Mouse (Mus musculus): ENCODE results near the gene Bbx.

Bbx gene

GRCm38 (mm10) chr16:50235231-50235630 is 197.0 kb downstream of the Bbx start:
- DNase-seq (ENCODE audit: low read depth, low spot score) = no peak

GRCm38 (mm10) chr16:50230624-50231023 is 201.6 kb downstream of the Bbx start:
- DNase-seq (ENCODE audit: low read depth, low spot score) = no peak

GRCm38 (mm10) chr16:50228833-50229232 is 203.4 kb downstream of the Bbx start:
- DNase-seq (ENCODE audit: low read depth, low spot score) = no peak

- DNase-seq (ENCODE audit: low read depth, low spot score) = no peak
Measured at GRCm38 (mm10) chr16:50226274-50226673, 205.9 kb downstream of the Bbx start.

GRCm38 (mm10) chr16:50224946-50225345 is 207.2 kb downstream of the Bbx start:
- DNase-seq (ENCODE audit: low read depth, low spot score) = no peak

- DNase-seq (ENCODE audit: low read depth, low spot score) = no peak
Measured at GRCm38 (mm10) chr16:50220734-50221501, 211.3 kb downstream of the Bbx start.

- no peak for DNase-seq (ENCODE audit: low read depth, low spot score)
Measured at GRCm38 (mm10) chr16:50217084-50217483, 215.1 kb downstream of the Bbx start.

GRCm38 (mm10) chr16:50211727-50212126 is 220.5 kb downstream of the Bbx start:
- no peak for DNase-seq (ENCODE audit: low read depth, low spot score)

GRCm38 (mm10) chr16:50211231-50211630 is 221.0 kb downstream of the Bbx start:
- DNase-seq (ENCODE audit: low read depth, low spot score) = no peak

GRCm38 (mm10) chr16:50210742-50211141 is 221.4 kb downstream of the Bbx start:
- no peak for DNase-seq (ENCODE audit: low read depth, low spot score)

- DNase-seq (ENCODE audit: low read depth, low spot score) = no peak
Measured at GRCm38 (mm10) chr16:50204944-50205343, 227.2 kb downstream of the Bbx start.

GRCm38 (mm10) chr16:50201546-50202151 is 230.5 kb downstream of the Bbx start:
- no peak for DNase-seq (ENCODE audit: low read depth, low spot score)

- DNase-seq (ENCODE audit: low read depth, low spot score) = no peak
Measured at GRCm38 (mm10) chr16:50200214-50200613, 232.0 kb downstream of the Bbx start.

GRCm38 (mm10) chr16:50196118-50196517 is 236.1 kb downstream of the Bbx start:
- peak; percentile 34 for DNase-seq (ENCODE audit: low read depth, low spot score)

- DNase-seq (ENCODE audit: low read depth, low spot score) = no peak
Measured at GRCm38 (mm10) chr16:50192626-50193025, 239.6 kb downstream of the Bbx start.

GRCm38 (mm10) chr16:50189108-50189507 is 243.1 kb downstream of the Bbx start:
- DNase-seq (ENCODE audit: low read depth, low spot score) = no peak

- DNase-seq (ENCODE audit: low read depth, low spot score) = no peak
Measured at GRCm38 (mm10) chr16:50186604-50187003, 245.6 kb downstream of the Bbx start.

GRCm38 (mm10) chr16:50185041-50185440 is 247.1 kb downstream of the Bbx start:
- no peak for DNase-seq (ENCODE audit: low read depth, low spot score)

GRCm38 (mm10) chr16:50182988-50183387 is 249.2 kb downstream of the Bbx start:
- no peak for DNase-seq (ENCODE audit: low read depth, low spot score)

GRCm38 (mm10) chr16:50182561-50182960 is 249.6 kb downstream of the Bbx start:
- no peak for DNase-seq (ENCODE audit: low read depth, low spot score)

GRCm38 (mm10) chr16:50172760-50173159 is 259.4 kb downstream of the Bbx start:
- DNase-seq (ENCODE audit: low read depth, low spot score) = no peak

GRCm38 (mm10) chr16:50170812-50171211 is 261.4 kb downstream of the Bbx start:
- no peak for DNase-seq (ENCODE audit: low read depth, low spot score)

GRCm38 (mm10) chr16:50167983-50168299 is 264.2 kb downstream of the Bbx start:
- no peak for DNase-seq (ENCODE audit: low read depth, low spot score)

All from brain, embryonic 18.5 days (tissue).